Mouse (Mus musculus): ENCODE measurements around the gene Prss30.
"Not testable (repeated sequence)": the region's sequence is repeated elsewhere in the genome, so short reads cannot be mapped to it uniquely, and the experiment has no call there.

Gene Prss30

DNA sequence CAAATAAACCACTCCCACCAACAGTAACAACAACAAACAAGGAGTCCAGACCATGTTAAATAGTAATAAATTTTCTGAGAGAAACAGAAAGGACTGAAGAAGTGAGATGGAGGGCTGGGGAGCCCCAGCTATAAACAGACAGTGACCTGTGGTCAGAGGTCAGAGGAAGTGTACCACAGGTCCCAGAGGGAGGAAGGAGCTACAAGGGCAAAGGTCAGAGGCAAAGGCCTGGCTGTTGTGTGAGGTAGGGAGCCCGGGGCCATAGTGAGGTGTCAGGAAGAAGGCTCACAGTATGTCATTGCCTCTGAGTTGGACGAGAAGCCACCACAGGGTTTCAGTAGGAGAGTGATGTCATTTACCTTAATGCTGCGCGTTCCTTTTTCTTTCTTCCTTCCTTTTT, 2.5 kb upstream of the Prss30 start:
- no peak for DNase-seq

- no peak for DNase-seq
Measured at GRCm38 (mm10) chr17:23979471-23979870, 895 bp downstream of the Prss30 start.

GRCm38 (mm10) chr17:23976665-23977064, 3.7 kb downstream of the Prss30 start:
- no peak for DNase-seq

DNA sequence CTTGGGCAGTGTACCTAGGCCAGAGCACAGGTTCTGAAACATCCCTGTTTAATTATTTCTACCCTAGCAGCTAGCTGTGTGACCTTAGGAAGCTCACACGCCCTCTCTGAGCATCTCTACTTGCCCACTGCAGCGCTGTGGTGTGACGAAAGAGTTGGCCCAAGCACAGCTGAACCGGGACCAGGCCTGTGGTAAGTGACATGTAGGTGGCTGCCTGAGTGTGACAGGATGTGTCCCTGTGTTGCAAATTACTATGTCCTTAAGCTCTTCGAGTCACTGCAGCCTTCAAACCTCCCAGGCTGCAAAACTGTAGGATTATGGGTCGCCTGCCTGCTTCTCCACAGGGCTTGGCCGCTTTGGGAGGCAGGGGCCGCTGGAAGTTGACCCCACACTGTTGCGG, 9.1 kb downstream of the Prss30 start:
- no peak for DNase-seq

GRCm38 (mm10) chr17:23969231-23969630, 11.1 kb downstream of the Prss30 start:
- peak; percentile 78 for DNase-seq

DNA sequence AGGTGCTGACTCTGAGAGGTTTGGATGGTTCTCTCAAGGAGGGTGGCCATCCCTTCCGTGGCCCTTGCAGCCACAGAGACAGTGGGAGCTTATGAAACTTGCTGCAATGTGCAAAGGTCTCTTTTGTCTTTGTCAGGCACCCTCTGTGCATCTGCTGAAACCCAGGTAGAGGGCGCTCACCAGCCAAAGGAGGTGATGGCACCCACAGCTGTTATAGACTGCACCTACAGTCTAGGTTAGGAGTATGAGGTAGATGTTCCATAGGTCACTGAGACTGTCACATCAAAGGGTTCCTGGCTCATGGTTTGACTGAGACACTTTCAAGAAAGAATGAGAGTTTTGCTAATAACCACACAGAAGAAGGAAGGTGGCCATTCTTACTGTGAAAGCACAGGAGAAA, 11.6 kb downstream of the Prss30 start:
- peak; percentile 35 for DNase-seq

DNA sequence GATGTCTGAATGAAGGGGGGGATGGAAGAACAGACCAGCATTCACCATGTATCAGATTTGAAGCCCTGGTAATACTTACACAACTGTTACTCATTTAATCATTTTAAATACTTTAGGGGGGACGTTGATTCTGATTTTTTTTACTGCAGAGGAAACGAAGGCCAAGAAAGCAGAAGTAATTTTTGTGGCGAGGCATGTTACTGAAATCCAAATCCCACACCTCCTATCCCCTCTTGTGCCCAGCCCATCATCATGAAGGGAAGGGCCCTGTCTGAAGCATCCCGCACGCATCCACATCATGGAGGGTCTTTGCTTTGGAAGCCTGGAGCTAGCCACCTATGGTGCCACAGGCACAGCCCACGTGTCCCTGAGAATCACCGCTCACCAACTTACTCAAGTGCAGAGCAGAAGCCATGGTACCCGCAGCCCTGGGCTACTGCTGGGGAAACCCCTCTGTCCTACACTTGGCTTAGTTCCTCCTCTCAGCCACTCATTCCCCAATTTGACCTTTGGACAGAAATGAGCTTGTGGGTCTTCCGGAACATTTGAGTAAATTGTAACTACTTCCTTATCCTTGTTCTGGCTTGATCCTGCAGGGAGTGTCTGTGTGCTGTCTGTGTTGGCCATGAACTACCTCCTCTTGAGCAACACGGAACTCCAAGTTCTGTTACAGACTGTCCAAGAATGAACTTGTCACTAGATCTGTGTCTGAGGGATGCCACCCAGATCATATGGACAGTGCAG, 13.5 kb downstream of the Prss30 start:
- no peak for DNase-seq

- no peak for DNase-seq
Measured at GRCm38 (mm10) chr17:23965805-23966425, 14.5 kb downstream of the Prss30 start.

GRCm38 (mm10) chr17:23961573-23962122, 18.7 kb downstream of the Prss30 start:
- no peak for DNase-seq

- peak; percentile 73 for DNase-seq
Measured at GRCm38 (mm10) chr17:23960084-23960738, 20.2 kb downstream of the Prss30 start.

- no peak for DNase-seq
Measured at GRCm38 (mm10) chr17:23955174-23955573, 25.2 kb downstream of the Prss30 start, which contains the start of gene Sbpl. Sbpl (minus strand) TSS chr17:23955274.

DNA sequence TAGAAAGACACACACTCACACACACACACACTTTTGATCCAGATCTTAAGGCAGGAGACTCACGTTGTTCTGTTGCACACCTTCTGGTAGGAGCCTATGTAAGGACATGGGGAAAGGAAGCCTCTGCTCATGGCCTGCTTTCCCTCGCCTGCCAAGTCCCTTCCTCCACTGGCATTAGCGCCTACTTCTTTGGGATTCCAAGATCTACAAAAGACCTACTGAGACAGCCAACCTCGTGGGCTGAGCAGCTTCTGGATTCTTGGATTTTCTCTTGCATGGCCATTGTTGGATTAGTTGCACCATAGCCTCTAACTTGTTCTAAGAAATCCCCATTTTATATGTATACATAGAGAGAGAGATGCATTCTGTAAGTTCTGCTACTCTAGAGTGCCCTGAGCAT, 29.5 kb downstream of the Prss30 start:
- DNase-seq: not testable (repeated sequence)

GRCm38 (mm10) chr17:23949068-23949467, 31.3 kb downstream of the Prss30 start:
- no peak for DNase-seq

GRCm38 (mm10) chr17:23947486-23947885, 32.9 kb downstream of the Prss30 start:
- DNase-seq: not testable (repeated sequence)

GRCm38 (mm10) chr17:23941372-23941771, 39.0 kb downstream of the Prss30 start, which contains the start of gene Sbp:
Sbp (plus strand) TSS chr17:23941672.
- DNase-seq: no peak

DNA sequence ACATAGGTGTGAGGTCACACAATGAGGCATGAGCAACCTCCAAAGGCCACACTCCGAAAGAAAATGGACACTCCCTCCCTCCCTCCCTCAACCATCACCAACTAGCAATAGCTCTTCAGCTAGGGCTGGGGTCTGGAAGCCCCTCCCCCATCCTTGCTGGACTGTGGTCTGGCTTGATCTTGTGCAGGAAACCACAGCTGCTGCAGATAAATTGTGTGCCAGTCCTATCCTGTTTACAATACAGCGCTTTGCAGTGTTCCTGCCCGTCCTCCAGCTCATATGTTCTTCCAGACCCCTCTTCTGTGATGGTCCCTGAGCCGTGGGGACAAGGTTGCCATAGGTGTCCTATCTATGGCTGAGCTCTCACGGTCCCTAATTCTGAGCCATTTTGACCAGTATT, 49.2 kb downstream of the Prss30 start:
- DNase-seq: no peak

- DNase-seq: peak; percentile 35
Measured at GRCm38 (mm10) chr17:23925090-23925493, 55.3 kb downstream of the Prss30 start.

DNA sequence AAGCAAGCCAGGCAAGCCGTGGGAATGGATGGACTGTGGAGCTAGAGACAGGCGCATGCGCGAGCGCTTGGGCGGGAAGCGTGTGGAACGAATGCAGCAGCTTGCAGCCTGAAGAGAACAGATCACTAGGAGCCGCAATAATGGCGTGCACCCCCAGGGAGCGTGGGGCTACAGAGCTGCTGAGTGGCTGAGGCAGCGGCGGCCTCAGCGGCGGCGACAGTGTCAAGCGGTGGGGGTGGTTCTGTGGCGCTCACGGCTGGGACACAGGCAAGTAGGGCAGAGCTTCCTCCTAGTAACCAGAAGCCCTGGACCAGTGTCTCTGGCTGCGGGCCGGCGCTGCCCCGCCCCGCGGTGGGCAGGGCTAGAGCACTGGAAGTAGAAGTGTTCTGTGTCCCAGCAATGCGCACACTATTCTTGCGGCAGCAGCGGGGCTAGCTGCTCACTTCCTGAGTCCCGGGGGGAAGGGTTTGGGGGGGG, 55.8 kb downstream of the Prss30 start:
- peak; percentile 85 for DNase-seq

Data from thymus, postnatal 25 days (tissue).